In the genomic region with DNA sequence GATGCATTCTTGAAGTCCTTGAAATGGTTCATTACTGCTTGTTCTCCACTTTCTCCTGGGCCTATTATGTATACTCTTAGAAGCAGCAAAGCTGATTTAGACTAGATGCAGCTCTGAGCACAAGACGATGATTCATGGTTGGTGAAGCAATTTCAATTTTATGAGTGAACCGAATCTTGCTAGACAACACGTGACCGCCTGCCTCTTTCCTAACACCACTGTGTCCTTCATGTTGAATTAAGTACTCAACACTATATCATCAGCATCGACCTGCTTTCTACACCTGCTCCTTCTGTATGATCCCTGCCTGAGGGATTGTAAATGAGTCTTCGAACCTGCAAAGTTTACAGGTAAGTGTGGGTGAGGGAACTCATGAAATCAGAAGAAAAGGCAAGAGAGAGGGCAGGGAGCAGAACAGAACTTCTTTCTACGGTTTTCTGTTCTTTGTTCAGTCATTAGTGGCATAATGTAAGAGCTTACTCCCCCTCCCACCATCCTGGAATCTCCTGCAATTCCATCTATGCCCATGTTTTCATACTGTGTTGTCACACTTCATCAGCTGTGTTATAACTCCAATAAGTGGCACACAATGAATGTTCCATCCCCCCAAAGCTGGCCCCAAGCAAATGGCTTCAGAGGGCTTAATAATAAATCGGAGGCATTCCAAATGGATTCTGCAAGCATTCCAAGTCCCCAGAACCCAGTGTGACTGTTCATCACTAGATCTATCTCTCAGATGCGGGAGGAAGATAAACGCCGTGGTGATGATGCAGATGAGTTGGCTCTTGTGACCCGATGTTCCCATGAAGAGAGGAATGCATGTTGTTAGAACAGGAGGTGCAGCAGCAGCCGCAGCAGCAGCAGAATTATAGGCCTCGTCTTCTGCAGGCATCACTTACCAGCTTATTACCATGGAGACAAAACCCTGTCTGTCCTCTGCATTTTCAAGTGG, we compare ENCODE assay signal across 9 mouse cellular contexts.
DNase-seq lines count a peak whose midpoint lies in the region; ATAC-seq and TF ChIP-seq lines count a peak whose summit lies in the region.
"Had no signal": no experiment of that assay in that cellular context is flagged by ENCODE, and none has a peak within 500 bp of the region (broad histone marks: within the 10 kb centered on the region; RNA-seq: fewer than 3 reads in every experiment).

No protein-coding gene starts in this region.

- peaks cover 9% of the 10 kb centered on the region; the same call in 1 of the 2 replicates for H3K4me1 ChIP-seq in forebrain, postnatal 0 days (ENCODE audit: insufficient read depth)
- peaks cover 8% of the 10 kb centered on the region for H3K4me1 ChIP-seq in midbrain, embryonic 16.5 days (ENCODE audit: control insufficient read depth, insufficient read depth, low read length)

- H3K9me3 ChIP-seq in forebrain, postnatal 0 days (ENCODE audit: low read length), result no peaks in the 10 kb centered on the region
- H3K9me3 ChIP-seq in midbrain, embryonic 16.5 days (replicated peaks; ENCODE audit: control insufficient read depth, low read length, poor library complexity, severe bottlenecking), result no peaks in the 10 kb centered on the region
- H3K9me3 ChIP-seq: limb, embryonic 15.5 days had no signal

- WGBS in forebrain, postnatal 0 days, result 61% methylated on average over 14 of the region's 14 CpGs
- WGBS in midbrain, embryonic 16.5 days, result 45% methylated on average over 14 of the region's 14 CpGs

- H3K9ac ChIP-seq in forebrain, postnatal 0 days, result no peak overlapping the region
- H3K9ac ChIP-seq in midbrain, embryonic 16.5 days (ENCODE audit: low read depth, low read length), result peak overlapping the region; percentile 17; the same call in 1 of the 2 replicates
- H3K9ac ChIP-seq: limb, embryonic 15.5 days had no signal

- H3K4me3 ChIP-seq in layer of hippocampus, adult 2 months, result no peak overlapping the region
- H3K4me3 ChIP-seq in forebrain, postnatal 0 days (ENCODE audit: low read depth, low read length), result no peak overlapping the region
- no peak overlapping the region for H3K4me3 ChIP-seq in midbrain, embryonic 16.5 days (ENCODE audit: low read depth, low read length)
- H3K4me3 ChIP-seq: limb, embryonic 15.5 days had no signal

- H3K4me2 ChIP-seq in forebrain, postnatal 0 days (ENCODE audit: low read depth), result no peak overlapping the region
- H3K4me2 ChIP-seq in midbrain, embryonic 16.5 days (ENCODE audit: low read length), result no peak overlapping the region
- H3K4me2 ChIP-seq: limb, embryonic 15.5 days had no signal

- H3K27me3 ChIP-seq in forebrain, postnatal 0 days (ENCODE audit: insufficient read depth, low read length), result no peaks in the 10 kb centered on the region
- no peaks in the 10 kb centered on the region for H3K27me3 ChIP-seq in midbrain, embryonic 16.5 days (ENCODE audit: control insufficient read depth, insufficient read depth, low read depth, low read length)
- H3K27me3 ChIP-seq: limb, embryonic 15.5 days had no signal

- ATAC-seq in forebrain, postnatal 0 days, result peak; percentile 55; the same call in 1 of the 2 replicates
- peak; percentile 76; the same call in 1 of the 2 replicates for ATAC-seq in midbrain, embryonic 16.5 days

- no peaks in the 10 kb centered on the region for H3K36me3 ChIP-seq in forebrain, postnatal 0 days (ENCODE audit: insufficient read depth)
- H3K36me3 ChIP-seq in midbrain, embryonic 16.5 days (ENCODE audit: control insufficient read depth, insufficient read depth, low read length), result no peaks in the 10 kb centered on the region
- H3K36me3 ChIP-seq: limb, embryonic 15.5 days had no signal

- TF ChIP-seq CTCF in layer of hippocampus, adult 2 months (conservative IDR thresholded peaks at IDR 0.05), result no peak
- TF ChIP-seq CTCF in forebrain, postnatal 0 days (IDR thresholded peaks at IDR 0.05; ENCODE audit: low read depth), result no peak

- H3K27ac ChIP-seq in layer of hippocampus, adult 2 months, result peak overlapping the region; percentile 81
- no peak overlapping the region for H3K27ac ChIP-seq in forebrain, postnatal 0 days (ENCODE audit: low read depth, low read length)
- H3K27ac ChIP-seq in midbrain, embryonic 16.5 days (ENCODE audit: low read length), result peak overlapping the region; percentile 60
- H3K27ac ChIP-seq: limb, embryonic 15.5 days had no signal

- DNase-seq in layer of hippocampus, adult 2 months (ENCODE audit: low spot score in 2 of 2), result no peak
- DNase-seq in layer of hippocampus, adult 18-20 months (ENCODE audit: low spot score in 2 of 2), result no peak
- peak; percentile 27 for DNase-seq in adrenal gland, postnatal 25 days
- peak; percentile 38 for DNase-seq in forebrain, postnatal 0 days
- no peak for DNase-seq in c-Kit-positive CD71-positive TER-119-positive erythroid progenitor cells, embryonic 14.5 days (ENCODE audit: low spot score)
- DNase-seq in ovary, postnatal 36 days (ENCODE audit: low spot score), result no peak
- no peak for DNase-seq in gastrocnemius, adult 18-20 months (ENCODE audit: low spot score)

Comparison
In these comparisons a context has a peak if more than half of its experiments do, and no peak if none do; other contexts are left out.
1. DNase-seq: peak in adrenal gland, postnatal 25 days (single experiment) and forebrain, postnatal 0 days (single experiment); none in layer of hippocampus, adult 2 months (0 of 2), layer of hippocampus, adult 18-20 months (0 of 2), c-Kit-positive CD71-positive TER-119-positive erythroid progenitor cells, embryonic 14.5 days (single experiment), ovary, postnatal 36 days (single experiment) and gastrocnemius, adult 18-20 months (single experiment).